Mouse (Mus musculus): ENCODE measurements around the gene Paqr3. TPM values are rescaled to one million over a fixed set of nuclear protein-coding genes. Genes with fewer than 3 reads are reported as not detected.

The Paqr3 gene
- total RNA-seq, 2 experiments from 2014 or later: 2.5 to 3.7 TPM

- DNase-seq: no peak
These were observed 26.3 kb downstream of the Paqr3 start for GRCm38 (mm10) chr5:97085071-97085470.

DNA sequence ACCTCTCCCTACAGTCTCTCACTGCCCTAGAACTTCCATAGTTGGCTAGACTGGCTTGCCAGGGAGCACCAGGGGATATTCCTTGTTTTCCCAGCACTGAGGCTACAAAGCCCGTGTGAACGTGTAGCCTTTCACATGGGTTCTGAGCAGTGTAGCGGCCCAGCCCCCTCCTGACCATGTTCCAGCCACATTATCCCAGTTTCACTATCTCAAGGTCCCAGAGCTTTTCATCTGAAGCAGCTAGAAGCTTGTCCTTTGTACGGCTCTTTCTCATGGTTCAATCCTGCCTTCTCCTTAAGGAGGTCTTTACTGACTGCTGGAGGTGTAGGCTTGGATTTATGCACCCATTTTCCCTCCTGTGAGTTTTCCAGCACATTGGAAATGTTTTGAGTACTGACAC, 26.9 kb downstream of the Paqr3 start:
- DNase-seq: peak; percentile 34 to 54

DNA sequence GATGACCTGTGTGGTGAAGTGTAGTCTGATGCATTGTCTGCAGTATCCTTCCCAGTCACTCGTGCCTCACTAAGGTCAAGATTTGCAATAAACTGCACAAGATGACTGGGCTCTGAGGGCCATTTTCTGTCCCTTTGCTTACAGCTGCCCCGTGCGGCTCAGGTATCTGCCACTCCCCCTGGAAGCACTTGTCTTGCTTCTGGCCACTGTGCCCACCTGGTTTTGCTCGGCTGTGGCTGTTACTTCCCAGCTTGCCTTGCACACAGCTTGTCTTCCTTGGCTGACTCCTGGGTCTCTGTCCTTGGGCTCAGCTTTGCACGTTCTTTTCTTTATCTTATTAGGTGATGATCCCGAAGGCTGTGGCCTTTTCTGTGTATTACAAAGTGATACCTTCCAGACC, 27.7 kb downstream of the Paqr3 start:
- DNase-seq: peak in 1 of 2 experiments; percentile 8

DNA sequence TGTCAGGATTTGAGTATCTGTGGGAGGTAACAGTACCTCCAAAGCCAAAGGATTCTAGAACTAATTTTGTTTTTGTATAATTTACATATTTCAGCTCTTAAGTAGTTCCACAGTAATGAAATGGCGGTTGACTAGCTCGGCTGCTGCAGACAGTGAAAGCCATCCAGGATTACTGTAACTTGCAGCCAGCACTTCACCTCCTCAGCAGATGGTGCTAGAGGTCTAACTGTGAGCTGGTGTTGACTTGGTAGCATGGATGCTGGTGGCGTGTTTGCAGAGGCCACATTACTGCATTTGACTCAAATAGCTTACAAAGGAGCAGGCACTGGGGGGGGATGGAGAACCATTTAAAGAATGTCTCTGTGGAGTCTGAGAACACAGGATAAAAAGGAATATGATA, 29.9 kb downstream of the Paqr3 start:
- DNase-seq: peak in 1 of 2 experiments; percentile 19

GRCm38 (mm10) chr5:97078641-97079040, 32.8 kb downstream of the Paqr3 start:
- DNase-seq: no peak

DNA sequence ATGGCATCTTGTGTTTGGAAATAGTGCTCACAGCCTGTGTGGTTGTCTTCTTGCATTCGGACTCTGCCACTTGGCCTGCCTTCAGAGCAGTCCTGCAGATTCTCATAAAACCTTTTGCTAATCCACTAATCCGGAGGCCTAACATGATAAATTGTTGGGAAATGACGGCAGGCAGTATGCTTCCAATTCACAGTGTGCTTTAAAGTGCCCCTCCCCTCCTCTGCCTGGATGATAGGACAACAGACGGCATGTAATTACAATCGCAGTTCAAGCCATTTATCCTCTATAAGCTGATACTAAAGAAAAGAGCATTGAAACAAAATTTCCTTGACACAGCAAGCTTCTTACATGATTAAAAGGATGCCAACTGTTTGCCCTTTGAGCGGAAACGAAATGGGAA, 33.7 kb downstream of the Paqr3 start:
- no peak for DNase-seq

- no peak for DNase-seq
These were observed 35.2 kb downstream of the Paqr3 start for GRCm38 (mm10) chr5:97076167-97076566.

- DNase-seq: no peak
These were observed 35.8 kb downstream of the Paqr3 start for GRCm38 (mm10) chr5:97075476-97076151.

GRCm38 (mm10) chr5:97065746-97066145, 45.6 kb downstream of the Paqr3 start:
- no peak for DNase-seq

DNA sequence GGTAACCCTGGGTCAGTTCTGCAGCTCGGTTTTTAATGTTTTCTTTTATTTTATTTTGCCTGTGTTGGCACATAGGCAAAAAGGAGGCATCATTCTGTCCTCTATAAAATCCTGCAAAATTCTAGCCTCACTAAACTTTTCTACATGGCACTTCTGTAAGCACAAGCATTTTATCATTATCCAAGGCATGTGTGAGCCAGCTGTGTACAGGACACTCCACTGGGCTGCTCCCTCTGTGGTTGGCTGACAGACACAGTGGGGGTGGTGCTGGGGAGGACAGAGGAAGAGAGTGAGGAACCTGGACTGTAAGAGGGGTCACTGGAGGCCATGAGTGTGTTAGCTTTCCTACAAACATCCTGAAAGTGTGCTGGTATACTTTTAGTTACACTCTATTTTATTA, 49.4 kb downstream of the Paqr3 start:
- DNase-seq: no peak

- DNase-seq: no peak
These were observed 50.5 kb downstream of the Paqr3 start for GRCm38 (mm10) chr5:97060864-97061263.

DNA sequence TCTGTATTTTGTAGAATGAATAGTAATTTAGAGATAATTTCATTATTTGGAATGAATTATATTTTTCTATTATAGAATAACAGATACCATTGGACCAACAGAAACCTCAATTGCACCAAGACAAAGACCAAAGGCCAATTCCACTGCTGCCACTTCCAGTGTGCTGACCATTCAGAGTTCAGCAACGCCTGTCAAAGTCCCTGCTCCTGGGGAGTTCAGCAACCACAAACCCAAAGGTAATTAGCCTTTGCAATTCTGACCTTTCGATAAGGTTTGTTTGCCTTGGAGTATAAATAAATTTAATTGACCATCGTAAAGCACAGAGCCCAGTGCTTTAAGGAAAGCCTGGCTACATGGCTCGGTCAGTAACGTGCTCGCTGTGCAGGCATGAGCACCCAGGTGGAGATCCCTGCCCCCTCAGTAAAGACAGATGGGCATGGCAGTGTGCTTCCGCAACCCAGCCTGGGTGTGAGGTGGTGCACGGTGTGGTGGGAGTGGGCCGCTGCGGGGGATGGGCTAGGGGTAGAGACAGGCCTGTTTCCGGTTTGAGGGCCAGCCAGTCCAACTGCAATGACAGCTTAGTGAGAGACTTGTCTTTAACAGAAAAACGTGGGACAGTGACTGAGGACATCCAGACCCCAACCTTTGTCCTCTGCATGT, 54.5 kb downstream of the Paqr3 start:
- DNase-seq: no peak

- no peak for DNase-seq
These were observed 55.0 kb downstream of the Paqr3 start for GRCm38 (mm10) chr5:97056359-97056758.

GRCm38 (mm10) chr5:97055511-97056068, 55.8 kb downstream of the Paqr3 start:
- peak in 1 of 2 experiments; percentile 59 for DNase-seq

GRCm38 (mm10) chr5:97054801-97055200, 56.6 kb downstream of the Paqr3 start:
- no peak for DNase-seq

DNA sequence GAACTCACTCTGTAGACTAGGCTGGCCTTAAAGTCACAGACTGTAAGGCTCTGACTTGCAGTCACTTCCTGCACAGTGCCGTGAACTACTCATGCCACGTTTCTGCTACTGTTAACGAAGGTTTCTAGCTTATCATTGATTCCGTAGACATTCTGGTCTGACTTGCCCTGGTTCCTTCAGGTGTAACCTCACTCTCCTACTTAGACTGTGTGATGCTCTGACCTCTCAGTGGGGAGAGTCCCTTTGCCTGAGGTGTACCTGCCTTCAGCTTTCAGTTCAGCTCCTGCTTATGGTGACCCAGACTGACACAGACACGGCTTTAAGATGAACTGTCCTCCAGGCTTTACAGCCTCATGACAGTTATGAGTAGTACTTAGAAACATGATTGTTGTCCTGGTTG, 57.2 kb downstream of the Paqr3 start:
- DNase-seq: no peak

GRCm38 (mm10) chr5:97048905-97049304, 62.5 kb downstream of the Paqr3 start:
- DNase-seq: no peak

DNA sequence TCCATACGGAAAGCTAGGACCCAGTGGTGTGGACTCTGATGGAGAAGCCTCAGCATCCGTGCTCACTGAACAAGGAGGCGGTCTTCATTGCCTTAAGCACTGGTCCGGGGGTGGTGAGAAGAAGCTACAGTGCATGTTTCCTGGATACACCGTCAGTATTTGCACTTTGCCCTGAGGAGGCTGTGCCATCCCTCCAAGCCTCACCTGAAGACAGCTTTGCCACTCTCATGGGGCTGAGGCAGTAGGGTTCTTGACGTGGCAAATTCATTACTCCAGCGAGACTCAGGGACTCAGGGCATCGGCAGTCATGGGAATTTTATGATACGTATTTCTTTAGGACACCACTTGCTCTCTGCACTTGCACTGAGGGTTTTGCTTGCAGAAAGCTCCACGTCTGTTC, 64.7 kb downstream of the Paqr3 start:
- DNase-seq: no peak

- no peak for DNase-seq
These were observed 66.1 kb downstream of the Paqr3 start for GRCm38 (mm10) chr5:97045260-97045659.
